ENCODE assay signal across 17 mouse cellular contexts in genomic region chr4:107807796-107808195, GRCm38 (mm10). TPM values are rescaled to one million over a fixed set of nuclear protein-coding genes. Genes with fewer than 3 reads are reported as not detected.
DNase-seq lines count a peak whose midpoint lies in the region; ATAC-seq and TF ChIP-seq lines count a peak whose summit lies in the region.
"Had no signal": no experiment of that assay in that cellular context is flagged by ENCODE, and none has a peak within 500 bp of the region (broad histone marks: within the 10 kb centered on the region; RNA-seq: fewer than 3 reads in every experiment).

No protein-coding gene starts in this region.

- peaks cover 41% of the 10 kb centered on the region for H3K36me3 ChIP-seq in forebrain, embryonic 15.5 days
- peaks cover 79% of the 10 kb centered on the region for H3K36me3 ChIP-seq in forebrain, embryonic 10.5 days (replicated peaks)
- no peaks in the 10 kb centered on the region for H3K36me3 ChIP-seq in thymus, adult 2 months (ENCODE audit: control insufficient read depth, insufficient read depth, low read length)
- H3K36me3 ChIP-seq in macrophage (ENCODE audit: inconsistent target) = no peaks in the 10 kb centered on the region
- H3K36me3 ChIP-seq: limb, embryonic 13.5 days had no signal

- peaks cover 76% of the 10 kb centered on the region for H3K4me1 ChIP-seq in forebrain, embryonic 15.5 days
- H3K4me1 ChIP-seq in forebrain, embryonic 10.5 days = peaks cover 67% of the 10 kb centered on the region
- peaks cover 16% of the 10 kb centered on the region for H3K4me1 ChIP-seq in thymus, adult 2 months (replicated peaks; ENCODE audit: control insufficient read depth, insufficient read depth, low read length)

- TF ChIP-seq CTCF in thymus, adult 2 months (IDR thresholded peaks at IDR 0.05; ENCODE audit: borderline replicate concordance, control insufficient read depth, extremely low read depth, insufficient read depth, low read length, poor library complexity) = no peak

- H3K4me2 ChIP-seq in forebrain, embryonic 15.5 days (replicated peaks) = no peak overlapping the region
- H3K4me2 ChIP-seq: forebrain, embryonic 12.5 days; heart, embryonic 11.5 days; limb, embryonic 13.5 days; neural tube, embryonic 12.5 days had no signal

- peak overlapping the region; percentile 41; the same call in 1 of the 2 replicates for H3K27ac ChIP-seq in forebrain, embryonic 15.5 days (replicated peaks)
- H3K27ac ChIP-seq in forebrain, embryonic 10.5 days = no peak overlapping the region
- H3K27ac ChIP-seq in thymus, adult 2 months (ENCODE audit: control insufficient read depth, insufficient read depth, low read length) = no peak overlapping the region
- 0 out of 2 replicates have a peak overlapping the region, but pooled peaks have one; percentile 12 for H3K27ac ChIP-seq in macrophage
- H3K27ac ChIP-seq: embryonic facial prominence, embryonic 10.5 days; forebrain, embryonic 12.5 days; limb, embryonic 13.5 days; neural tube, embryonic 12.5 days had no signal

- ATAC-seq in forebrain, embryonic 15.5 days (replicated peaks) = no peak
- ATAC-seq: activated CD4-positive, CD25-positive, alpha-beta regulatory T cell, adult 4 months; inflammation-experienced regulatory T-cells, adult 6 months had no signal

- H3K27me3 ChIP-seq in forebrain, embryonic 15.5 days = no peaks in the 10 kb centered on the region
- 0 out of 2 replicates have a peak, but pooled peaks cover 9% of the 10 kb centered on the region for H3K27me3 ChIP-seq in forebrain, embryonic 10.5 days (ENCODE audit: poor library complexity, severe bottlenecking)
- no peaks in the 10 kb centered on the region for H3K27me3 ChIP-seq in thymus, adult 2 months (ENCODE audit: control insufficient read depth, insufficient read depth, low read length)
- H3K27me3 ChIP-seq: forebrain, embryonic 12.5 days; neural tube, embryonic 12.5 days had no signal

- H3K9ac ChIP-seq in forebrain, embryonic 15.5 days (replicated peaks) = no peak overlapping the region
- H3K9ac ChIP-seq: forebrain, embryonic 12.5 days; limb, embryonic 13.5 days; neural tube, embryonic 12.5 days had no signal

- peaks cover 42% of the 10 kb centered on the region; the same call in 1 of the 2 replicates for H3K79me2 ChIP-seq in macrophage (ENCODE audit: inconsistent target)

- H3K4me3 ChIP-seq in forebrain, embryonic 15.5 days = no peak overlapping the region
- H3K4me3 ChIP-seq in forebrain, embryonic 10.5 days = no peak overlapping the region
- no peak overlapping the region for H3K4me3 ChIP-seq in thymus, adult 2 months (ENCODE audit: control insufficient read depth, insufficient read depth, low read length)
- no peak overlapping the region for H3K4me3 ChIP-seq in macrophage (ENCODE audit: inconsistent target)
- H3K4me3 ChIP-seq: embryonic facial prominence, embryonic 10.5 days; forebrain, embryonic 12.5 days; limb, embryonic 13.5 days; neural tube, embryonic 12.5 days had no signal

- TF ChIP-seq POLR2A in thymus, adult 2 months (IDR thresholded peaks at IDR 0.05; ENCODE audit: control insufficient read depth, extremely low read depth, insufficient read depth, low read length, poor library complexity) = no peak

- H3K9me3 ChIP-seq in forebrain, embryonic 15.5 days = no peaks in the 10 kb centered on the region
- no peaks in the 10 kb centered on the region for H3K9me3 ChIP-seq in forebrain, embryonic 10.5 days
- H3K9me3 ChIP-seq: embryonic facial prominence, embryonic 10.5 days; forebrain, embryonic 12.5 days; limb, embryonic 13.5 days; neural tube, embryonic 12.5 days had no signal

- 80% methylated on average over 4 of the region's 4 CpGs for WGBS in forebrain, embryonic 15.5 days
- WGBS in forebrain, embryonic 10.5 days = 66% methylated on average over 4 of the region's 4 CpGs
- 49% methylated on average over 4 of the region's 4 CpGs for WGBS in thymus, adult 2 months
- WGBS in macrophage (ENCODE audit: missing documents) = 54% methylated on average over 4 of the region's 4 CpGs

- no peak for DNase-seq in forebrain, embryonic 10.5 days (ENCODE audit: extremely low spot score, low spot score)
- DNase-seq in thymus, adult 2 months = peak; percentile 36
- DNase-seq in thymus, adult 18-20 months = no peak
- DNase-seq in right cerebral cortex, adult 18-20 months = no peak
- DNase-seq in layer of hippocampus, adult 8-10 months (ENCODE audit: low spot score in 2 of 2) = no peak
- DNase-seq in layer of hippocampus, postnatal 36 days = no peak
- DNase-seq: layer of hippocampus, adult 9-11 months; lung, postnatal 4 days had no signal

RNA-seq across cellular contexts. Expression of gene Lrp8, which starts 5.7 kb away (rescaled TPM):
- polyA plus RNA-seq in forebrain, embryonic 15.5 days (2015; fragmentation: Nextera tagmentation; extraction: Ambion mirVana) = 86.3 and 93.7 TPM in 2 replicates
- polyA plus RNA-seq in forebrain, embryonic 10.5 days (2016; fragmentation: Nextera tagmentation; extraction: Ambion mirVana) = 11.2 and 11.3 TPM in 2 replicates
- polyA plus RNA-seq in thymus, adult 2 months (2012; rRNA removed) = 45.6 and 64.7 TPM in 2 replicates
- 10 to 100 TPM in 4 of 26 experiments, 1 to 10 TPM in 22; 1.4 to 11.6 (median 6.8) TPM for total RNA-seq in macrophage (2018; cell fraction: chromatin; rRNA removed)
- 1 to 10 TPM in 25 of 26 experiments, under 1 TPM in 1; 0.85 to 3.0 (median 2.1) TPM for total RNA-seq in macrophage (2018; cell fraction: cytosol; rRNA removed)
- 10 to 100 TPM in 3 of 26 experiments, 1 to 10 TPM in 23; 2.8 to 53.1 (median 5.5) TPM for total RNA-seq in macrophage (2018; cell fraction: nucleus; rRNA removed)
- polyA plus RNA-seq in macrophage (2018) = 0.79 to 10.9 TPM (median 1.6 TPM) in 3 replicates
- total RNA-seq in layer of hippocampus, adult 8-10 months (2022) = 100 to 1,000 TPM in 1 of 4 experiments, 10 to 100 TPM in 3; 82.8 to 103 (median 94.8) TPM
- total RNA-seq in layer of hippocampus, postnatal 36 days (2021) = 10 to 100 TPM; 91.7 to 95.3 TPM

Comparison
In these comparisons a context has a peak if more than half of its experiments do, and no peak if none do; other contexts are left out.
1. H3K27ac ChIP-seq: peak in forebrain, embryonic 15.5 days (single experiment) and macrophage (single experiment); none in forebrain, embryonic 10.5 days (single experiment) and thymus, adult 2 months (single experiment).